Mouse (Mus musculus): ENCODE measurements at regions not wholly inside any gene's neighbourhood (a gene's known extent, or its start where the extent isn't known, plus 50 kb on each side); places are given as distances from the start of the nearest gene placed in this dataset.

GRCm38 (mm10) chr3:21427408-21428031, 648.9 kb upstream of the Tbl1xr1 start:
- no peak for TF ChIP-seq CTCF (IDR thresholded peaks at IDR 0.05; ENCODE audit: extremely low read depth, insufficient read depth, insufficient read length, insufficient replicate concordance)
- no peak for TF ChIP-seq POLR2A (IDR thresholded peaks at IDR 0.05; ENCODE audit: low read depth, low read length)

All from spleen, adult 2 months (tissue).